Mouse (Mus musculus) forebrain, embryonic 13.5 days (tissue): ENCODE results near the gene AL732309.1. TPM values are rescaled to one million over a fixed set of nuclear protein-coding genes. Genes with fewer than 3 reads are reported as not detected.

Experiments
- ATAC-seq: fragments of 200-750 bp; cut with Nextera tagmentation; 2 replicates; pipeline ENCODE4 v1.8.0; 2017
- H3K27ac ChIP-seq: fragments of 300-500 bp; sonication (generic); 2 replicates; pipeline ENCODE4 v1.5.1; 2015; ENCODE audit warnings: inconsistent platforms, mild to moderate bottlenecking, moderate library complexity
- H3K27me3 ChIP-seq: fragments of 300-500 bp; sonication (generic); 2 replicates; pipeline ENCODE4 v1.6.1; 2015; ENCODE audit warnings: mild to moderate bottlenecking, inconsistent platforms
- H3K36me3 ChIP-seq: fragments of 300-500 bp; sonication (generic); 2 replicates; pipeline ENCODE4 v1.6.1; 2015; ENCODE audit warnings: mild to moderate bottlenecking, inconsistent platforms; ENCODE audit not compliant: poor library complexity, severe bottlenecking
- H3K4me1 ChIP-seq: fragments of 300-500 bp; sonication (generic); 2 replicates; pipeline ENCODE4 v1.6.1; 2015; ENCODE audit warnings: inconsistent platforms
- H3K4me2 ChIP-seq: fragments of 300-500 bp; sonication (generic); 2 replicates; pipeline ENCODE4 v1.6.1; 2015; ENCODE audit warnings: inconsistent platforms, mild to moderate bottlenecking, moderate library complexity
- H3K4me3 ChIP-seq: fragments of 300-500 bp; sonication (generic); 2 replicates; pipeline ENCODE4 v1.5.1; 2015; ENCODE audit warnings: mild to moderate bottlenecking, inconsistent platforms
- H3K9ac ChIP-seq: fragments of 300-500 bp; sonication (generic); 2 replicates; pipeline ENCODE4 v1.6.1; 2015; ENCODE audit warnings: mild to moderate bottlenecking, inconsistent platforms
- H3K9me3 ChIP-seq: fragments of 300-500 bp; sonication (generic); replicated peaks from 2 replicates; pipeline ENCODE4 v1.6.1; 2016; ENCODE audit warnings: inconsistent platforms
- WGBS: fragments of 180-500 bp; shearing (Covaris S2); methylation state at CpG from one replicate; pipeline ENCODE4 v1.1.7; 2015; 5-methylcytosine and 5-hydroxymethylcytosine counted together
- polyA plus RNA-seq: library from polyadenylated mRNA; unstranded; fragments of >200 nt; fragmentation: Nextera tagmentation; extraction: Ambion mirVana; gene quantifications from 2 replicates; pipeline ENCODE4 v1.2.1, GENCODE M21; 2015

AL732309.1 gene
- polyA plus RNA-seq, 1 experiment from 2014 or later, result 4.4 TPM

DNA sequence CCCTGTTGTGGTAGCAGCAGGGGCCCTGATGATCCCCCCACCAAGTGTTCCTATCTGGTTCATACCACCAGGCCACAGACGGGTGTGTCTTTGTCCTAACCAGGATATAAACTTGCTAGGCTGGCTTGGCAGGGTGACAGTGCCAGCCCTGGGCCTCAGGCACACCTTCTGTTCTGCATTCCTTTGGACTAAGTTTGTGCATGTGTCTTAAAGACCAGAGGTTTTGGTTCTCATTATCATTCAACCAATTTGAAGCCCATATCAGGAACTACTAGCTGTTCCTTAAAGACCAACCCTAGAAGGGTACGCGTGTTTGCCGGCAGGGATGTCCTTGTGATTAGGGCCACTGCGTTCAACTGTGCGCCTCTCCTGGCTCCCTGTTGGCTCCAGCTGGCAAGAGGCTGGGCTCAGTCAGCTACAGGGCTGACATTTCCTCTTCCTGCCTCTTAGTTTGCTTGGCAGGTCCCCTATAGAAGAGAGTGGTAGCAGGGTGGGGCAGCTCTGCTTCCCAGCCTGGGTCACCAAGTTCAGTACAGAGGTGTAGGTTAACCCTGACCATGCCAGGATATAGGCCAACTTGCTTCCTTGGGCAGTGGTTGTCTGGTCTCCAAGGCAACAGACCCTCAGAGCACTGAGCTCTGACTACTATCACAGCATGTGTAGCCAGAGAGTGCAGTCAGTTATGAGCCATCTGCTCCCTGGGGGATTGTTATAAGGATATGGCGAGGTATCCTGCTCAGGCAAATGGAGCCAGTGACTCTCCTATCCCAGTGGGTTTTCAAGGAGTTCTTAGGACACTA, 40.4 kb upstream of the AL732309.1 start:
- H3K36me3 ChIP-seq, result peaks cover 46% of the 10 kb centered on the region
- ATAC-seq, result no peak
- no peak overlapping the region for H3K27ac ChIP-seq
- H3K4me1 ChIP-seq, result peaks cover 19% of the 10 kb centered on the region
- no peaks in the 10 kb centered on the region for H3K9me3 ChIP-seq
- no peak overlapping the region for H3K4me2 ChIP-seq
- WGBS, result 62% methylated on average over 7 of the region's 7 CpGs
- H3K27me3 ChIP-seq, result peaks cover 47% of the 10 kb centered on the region
- no peak overlapping the region for H3K9ac ChIP-seq
- H3K4me3 ChIP-seq, result no peak overlapping the region

DNA sequence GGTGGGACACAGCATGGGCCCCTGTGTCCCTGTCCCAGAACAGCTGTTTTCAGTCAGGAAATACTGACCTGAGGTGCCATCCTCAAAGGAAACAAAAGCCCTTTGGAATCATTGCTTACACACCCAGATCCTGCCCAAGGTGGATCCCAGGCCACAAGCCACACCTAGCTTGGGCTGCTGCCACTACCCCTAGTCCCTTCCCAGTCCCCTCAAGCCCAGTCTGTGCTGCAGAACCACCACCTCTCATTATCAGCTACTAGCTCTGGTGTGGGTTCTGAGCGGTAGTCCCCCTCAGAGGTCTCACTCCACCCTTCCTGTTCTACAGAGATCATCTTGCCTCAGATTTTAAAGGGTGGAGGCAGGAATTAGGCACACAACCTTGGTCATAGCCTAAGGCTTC, 39.7 kb upstream of the AL732309.1 start:
- Histone ChIP-seq H3K27ac (no peak overlapping the region), H3K9me3 (no peaks in the 10 kb centered on the region), H3K36me3 (peaks cover 51% of the 10 kb centered on the region), H3K27me3 (peaks cover 40% of the 10 kb centered on the region), H3K4me1 (peaks cover 18% of the 10 kb centered on the region; the same call in 1 of the 2 replicates), H3K4me2 (no peak overlapping the region), H3K4me3 (no peak overlapping the region), H3K9ac (no peak overlapping the region)
- 84% methylated on average over 1 of the region's 1 CpGs for WGBS
- ATAC-seq, result no peak

DNA sequence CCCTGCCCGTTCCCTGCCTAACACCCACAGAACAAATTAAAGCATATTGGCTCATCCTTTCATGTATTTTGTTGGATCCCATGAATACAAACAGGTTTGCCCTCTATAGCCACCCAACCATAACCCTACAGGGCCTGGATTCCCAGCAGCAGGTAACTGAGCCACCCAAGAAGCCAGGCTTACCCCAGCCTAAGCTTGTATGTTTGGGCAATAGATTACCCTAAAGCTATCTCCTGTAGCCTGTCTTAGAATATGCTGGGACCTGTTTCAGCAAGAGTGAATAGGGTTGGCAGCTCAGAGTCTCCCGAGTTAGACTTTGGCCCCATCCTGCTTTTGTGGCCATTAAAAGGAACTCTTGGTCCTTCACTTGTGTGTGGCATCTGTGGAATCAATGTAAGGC, 38.9 kb upstream of the AL732309.1 start:
- H3K4me3 ChIP-seq, result no peak overlapping the region
- peaks cover 59% of the 10 kb centered on the region for H3K36me3 ChIP-seq
- ATAC-seq, result no peak
- H3K4me1 ChIP-seq, result peaks cover 11% of the 10 kb centered on the region; the same call in 1 of the 2 replicates
- H3K4me2 ChIP-seq, result no peak overlapping the region
- H3K9ac ChIP-seq, result no peak overlapping the region
- H3K27ac ChIP-seq, result no peak overlapping the region
- 96% methylated on average over 2 of the region's 2 CpGs for WGBS
- H3K27me3 ChIP-seq, result peaks cover 32% of the 10 kb centered on the region
- no peaks in the 10 kb centered on the region for H3K9me3 ChIP-seq

DNA sequence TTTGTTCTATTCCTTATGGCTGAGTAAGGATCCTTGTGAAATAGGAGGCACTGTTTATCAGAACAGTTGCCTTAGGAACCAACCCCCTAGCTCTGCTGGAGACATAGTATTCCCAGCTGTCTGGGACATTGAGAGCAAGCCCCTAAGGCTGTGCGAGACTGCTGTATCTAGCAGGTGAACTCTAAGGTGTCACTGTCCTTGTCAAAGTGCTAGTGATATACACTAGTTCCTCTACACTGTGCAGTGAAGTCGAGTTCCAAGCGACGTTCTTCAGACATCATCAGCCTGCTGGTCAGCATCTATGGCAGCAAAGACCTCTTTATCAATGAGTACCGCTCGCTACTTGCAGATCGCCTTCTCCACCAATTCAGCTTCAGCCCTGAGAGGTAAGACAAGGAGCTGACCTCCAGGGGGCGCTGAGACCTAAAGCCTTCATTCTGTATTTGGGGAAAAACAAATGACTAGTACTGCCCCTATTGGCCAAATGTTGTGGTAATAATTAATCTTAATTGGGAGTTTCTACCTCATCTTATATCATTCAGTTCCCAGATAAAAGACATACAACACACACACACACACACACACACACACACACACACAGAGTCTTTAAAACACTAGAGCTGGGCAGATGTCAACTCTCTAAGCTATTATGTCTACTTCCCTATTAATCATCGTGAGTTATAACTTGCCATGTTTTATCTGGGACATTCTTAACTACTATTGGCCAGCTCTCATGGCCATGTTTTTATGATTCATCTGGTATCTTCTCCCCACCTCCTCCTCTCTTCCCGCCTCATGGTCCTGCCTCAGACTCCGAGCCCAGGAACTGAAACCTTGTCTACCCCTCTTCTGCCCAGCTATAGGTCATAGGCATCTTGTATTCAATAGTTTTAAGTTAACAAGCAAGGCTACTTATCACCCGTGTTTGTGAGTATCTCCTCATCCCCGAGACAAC, 32.5 kb upstream of the AL732309.1 start:
- Histone ChIP-seq H3K4me1 (peaks cover 5% of the 10 kb centered on the region; the same call in 1 of the 2 replicates), H3K27ac (no peak overlapping the region), H3K27me3 (no peaks in the 10 kb centered on the region), H3K9me3 (no peaks in the 10 kb centered on the region), H3K4me2 (no peak overlapping the region), H3K9ac (no peak overlapping the region), H3K4me3 (no peak overlapping the region), H3K36me3 (peaks cover 97% of the 10 kb centered on the region)
- ATAC-seq, result peak; percentile 55; the same call in 1 of the 2 replicates
- 59% methylated on average over 13 of the region's 13 CpGs for WGBS

DNA sequence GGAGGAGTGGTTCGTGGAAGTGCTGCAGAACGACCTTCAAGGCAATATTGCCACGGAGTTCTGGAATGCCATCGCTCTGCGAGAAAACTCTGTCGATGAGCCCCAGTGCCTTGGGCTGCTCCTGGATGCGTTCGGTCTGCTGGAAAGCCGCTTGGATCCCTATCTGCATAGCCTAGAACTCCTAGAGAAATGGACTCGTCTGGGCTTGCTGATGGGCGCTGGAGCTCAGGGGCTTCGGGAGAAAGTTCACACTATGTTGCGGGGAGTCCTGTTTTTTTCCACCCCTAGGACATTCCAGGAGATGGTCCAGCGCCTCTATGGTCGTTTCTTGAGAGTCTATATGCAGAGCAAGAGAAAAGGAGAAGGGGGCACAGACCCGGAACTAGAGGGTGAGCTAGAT, 26.3 kb upstream of the AL732309.1 start:
- no peak overlapping the region for H3K27ac ChIP-seq

DNA sequence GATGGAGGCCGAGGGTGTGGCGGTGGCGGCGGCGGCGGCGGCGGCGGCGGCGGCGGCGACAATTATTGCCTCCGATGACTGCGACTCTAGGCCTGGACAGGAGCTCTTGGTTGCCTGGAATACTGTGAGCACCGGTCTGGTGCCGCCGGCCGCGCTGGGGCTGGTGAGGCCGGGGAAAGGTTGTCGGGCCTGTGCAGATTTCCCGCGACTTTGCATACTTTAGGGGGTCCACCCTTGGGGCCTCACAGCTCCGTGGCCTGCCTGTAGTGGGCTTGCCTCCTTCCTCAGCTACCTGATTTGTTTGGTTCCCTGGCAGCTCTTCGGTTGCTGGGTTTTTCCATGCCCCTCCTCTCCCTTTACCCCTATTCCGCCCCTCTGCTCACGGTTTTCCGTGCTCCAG, 25.9 kb upstream of the AL732309.1 start:
- peak; percentile 72 for ATAC-seq
- under 1% methylated on average over 29 of the region's 29 CpGs for WGBS
- peak overlapping the region; percentile 92 for H3K9ac ChIP-seq
- H3K4me2 ChIP-seq, result peak overlapping the region; percentile 91
- H3K4me3 ChIP-seq, result peak overlapping the region; percentile 85
- no peaks in the 10 kb centered on the region for H3K9me3 ChIP-seq
- H3K4me1 ChIP-seq, result peaks cover 43% of the 10 kb centered on the region
- peak overlapping the region; percentile 1; the same call in 1 of the 2 replicates for H3K27ac ChIP-seq
- H3K27me3 ChIP-seq, result no peaks in the 10 kb centered on the region
- H3K36me3 ChIP-seq, result peaks cover 69% of the 10 kb centered on the region

More for the DNA sequence above, 26.3 kb upstream of the AL732309.1 start:
- Histone ChIP-seq H3K27me3 (no peaks in the 10 kb centered on the region), H3K9ac (peak overlapping the region; percentile 92), H3K9me3 (no peaks in the 10 kb centered on the region), H3K4me2 (peak overlapping the region; percentile 91), H3K4me1 (peaks cover 38% of the 10 kb centered on the region), H3K4me3 (peak overlapping the region; percentile 85), H3K36me3 (peaks cover 70% of the 10 kb centered on the region)
- WGBS, result 44% methylated on average over 16 of the region's 16 CpGs
- ATAC-seq, result no peak

DNA sequence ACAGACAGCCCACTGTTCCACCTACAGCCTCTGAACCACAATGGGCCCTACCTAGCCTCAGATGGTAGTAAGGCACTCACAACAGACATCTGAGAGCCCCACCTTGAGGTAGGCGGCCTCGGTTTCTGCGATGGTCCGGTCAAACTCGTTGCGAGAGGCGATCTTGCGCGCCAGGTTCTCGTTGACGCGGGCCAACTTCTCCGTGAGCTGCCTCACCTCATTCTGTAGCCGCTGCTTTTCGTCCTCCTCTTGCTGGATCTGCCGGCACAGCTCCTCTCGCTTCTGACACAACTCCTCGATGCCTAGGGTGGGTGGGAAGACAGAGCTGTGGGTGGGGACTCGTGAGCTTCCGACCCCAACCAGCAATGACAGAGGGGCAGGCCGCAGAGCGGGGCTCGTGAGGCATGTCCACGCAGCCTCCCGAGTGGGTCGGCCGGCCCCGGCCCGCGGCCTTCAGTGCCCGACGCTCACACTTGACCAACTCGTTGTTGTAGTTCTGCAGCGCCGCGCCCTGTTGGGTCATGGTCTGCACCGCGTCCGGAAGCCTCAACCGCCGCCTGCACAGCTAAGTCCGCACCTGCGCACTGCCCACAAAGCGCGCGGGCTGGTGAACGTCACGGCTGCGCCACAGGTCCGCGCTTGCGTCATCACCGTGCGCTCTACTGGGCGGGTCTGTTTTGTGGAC, 25.3 kb upstream of the AL732309.1 start, which contains the start of the genes Ssna1 and Anapc2:
Gene Ssna1, minus strand, starts transcription at position 612 of the 685 bp plus-strand sequence.
Gene Anapc2, plus strand, starts transcription at position 652 of the 685 bp plus-strand sequence.
- H3K9ac ChIP-seq, result peak within 1 kb of the TSS; percentile 92
- peak within 1 kb of the TSS; percentile 91 for H3K4me2 ChIP-seq
- no peaks in the 10 kb centered on the region for H3K27me3 ChIP-seq
- WGBS, result under 1% methylated on average over 55 of the region's 55 CpGs
- ATAC-seq, result peak; percentile 95
- H3K27ac ChIP-seq, result peak within 1 kb of the TSS; percentile 68
- peak within 1 kb of the TSS; percentile 85 for H3K4me3 ChIP-seq
- H3K4me1 ChIP-seq, result peaks cover 48% of the 10 kb centered on the region
- peaks cover 64% of the 10 kb centered on the region for H3K36me3 ChIP-seq
- H3K9me3 ChIP-seq, result no peaks in the 10 kb centered on the region

DNA sequence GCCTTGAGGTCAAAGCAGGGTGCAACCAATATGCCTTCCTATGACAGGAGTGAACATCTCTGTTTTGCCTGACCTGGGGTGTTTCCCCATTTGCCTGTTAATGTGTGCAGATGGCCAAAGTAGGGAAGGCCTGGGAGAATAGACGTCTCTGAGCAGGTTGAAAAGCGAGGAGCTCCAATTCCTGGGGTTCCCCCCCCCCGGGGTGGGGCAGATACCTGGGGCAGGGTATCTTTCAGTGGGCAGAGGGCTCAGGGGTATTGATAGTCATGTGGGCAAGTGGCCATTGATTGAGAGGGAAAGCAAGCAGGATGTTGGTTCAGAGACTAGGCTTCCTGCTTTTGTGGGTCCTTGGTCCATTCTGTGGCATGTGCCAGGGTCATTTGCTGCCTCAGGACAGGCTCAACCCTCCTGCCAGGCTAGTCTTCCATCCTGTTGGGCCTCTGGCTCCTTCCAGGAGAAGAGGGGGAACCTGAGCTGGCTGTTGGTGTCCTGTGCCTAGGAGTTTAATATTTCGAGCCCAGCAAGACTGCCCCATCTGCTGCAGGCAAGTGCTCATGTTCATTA, 21.2 kb upstream of the AL732309.1 start:
- H3K4me2 ChIP-seq, result no peak overlapping the region
- H3K27me3 ChIP-seq, result peaks cover 22% of the 10 kb centered on the region
- no peak overlapping the region; the same call in 1 of the 2 replicates for H3K27ac ChIP-seq
- no peaks in the 10 kb centered on the region for H3K9me3 ChIP-seq
- H3K4me3 ChIP-seq, result no peak overlapping the region
- no peak for ATAC-seq
- WGBS, result 82% methylated on average over 4 of the region's 4 CpGs
- H3K4me1 ChIP-seq, result peaks cover 70% of the 10 kb centered on the region
- H3K36me3 ChIP-seq, result peaks cover 32% of the 10 kb centered on the region
- 0 out of 2 replicates have a peak overlapping the region, but pooled peaks have one; percentile 30 for H3K9ac ChIP-seq

DNA sequence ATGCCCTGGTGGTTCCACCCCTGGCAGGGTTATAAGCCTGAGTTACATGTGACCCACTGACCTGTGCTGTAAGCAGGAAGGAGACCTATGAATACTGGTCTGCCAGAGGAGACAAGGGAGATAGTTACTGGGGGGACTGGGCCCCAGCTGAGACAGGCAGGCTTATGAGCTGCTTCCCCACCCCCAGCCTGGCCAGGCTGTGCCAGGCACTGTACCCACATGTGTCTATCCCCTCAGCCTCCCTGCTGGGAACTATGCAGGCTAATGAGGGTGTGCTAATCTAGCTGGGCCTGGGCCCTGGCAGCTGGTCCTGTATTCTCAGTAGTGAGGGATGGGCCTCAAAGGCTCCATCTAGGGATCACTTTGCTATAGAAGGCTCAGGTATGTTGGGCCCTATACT, 20.6 kb upstream of the AL732309.1 start:
- Histone ChIP-seq H3K9me3 (no peaks in the 10 kb centered on the region), H3K4me1 (peaks cover 68% of the 10 kb centered on the region), H3K36me3 (peaks cover 32% of the 10 kb centered on the region), H3K4me2 (peak overlapping the region; percentile 99; the same call in 1 of the 2 replicates), H3K27me3 (peaks cover 22% of the 10 kb centered on the region), H3K9ac (peak overlapping the region; percentile 30), H3K4me3 (no peak overlapping the region), H3K27ac (peak overlapping the region; percentile 31; the same call in 1 of the 2 replicates)
- no peak for ATAC-seq

DNA sequence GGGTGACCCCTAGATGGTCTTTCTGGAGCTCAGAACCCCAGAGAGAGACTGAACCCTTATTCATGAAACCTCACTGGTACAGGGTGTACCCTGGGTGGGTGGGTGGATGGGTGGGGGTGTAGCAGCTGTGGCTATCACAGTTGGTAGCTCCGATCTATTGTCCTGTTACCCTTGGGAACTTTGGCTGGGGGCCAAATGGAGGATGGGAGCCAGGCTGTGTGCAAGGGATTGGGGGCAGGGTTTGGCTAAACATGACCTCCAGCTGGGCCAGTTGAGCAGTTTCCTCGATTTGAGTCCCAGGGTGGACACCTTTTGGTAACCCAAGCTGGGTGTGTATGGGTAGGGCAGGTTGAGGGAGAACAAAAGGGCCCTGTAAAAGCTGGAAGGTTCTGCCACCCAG, 20.1 kb upstream of the AL732309.1 start:
- H3K4me2 ChIP-seq, result peak overlapping the region; percentile 99
- H3K9ac ChIP-seq, result peak overlapping the region; percentile 30
- no peak overlapping the region; the same call in 1 of the 2 replicates for H3K4me3 ChIP-seq
- no peak for ATAC-seq
- WGBS, result 42% methylated on average over 2 of the region's 2 CpGs
- H3K27me3 ChIP-seq, result peaks cover 22% of the 10 kb centered on the region
- peaks cover 70% of the 10 kb centered on the region for H3K4me1 ChIP-seq
- H3K36me3 ChIP-seq, result peaks cover 32% of the 10 kb centered on the region
- no peak overlapping the region; the same call in 1 of the 2 replicates for H3K27ac ChIP-seq
- H3K9me3 ChIP-seq, result no peaks in the 10 kb centered on the region
